Mouse (Mus musculus) forebrain, embryonic 10.5 days (tissue): ENCODE data around the gene Tcte3. TPM values are rescaled to one million over a fixed set of nuclear protein-coding genes. Genes with fewer than 3 reads are reported as not detected.
"Not testable (repeated sequence)": the region's sequence is repeated elsewhere in the genome, so short reads cannot be mapped to it uniquely, and the experiment has no call there.

Source experiments
- DNase-seq: peaks from one replicate; pipeline ENCODE4 v3.0.0-alpha.2; 2017; ENCODE audit warnings: low spot score; ENCODE audit errors: extremely low spot score
- H3K27ac ChIP-seq: fragments of 300-500 bp; sonication (generic); 2 replicates; pipeline ENCODE4 v1.5.1; 2016; ENCODE audit warnings: mild to moderate bottlenecking
- H3K27me3 ChIP-seq: fragments of 300-500 bp; sonication (generic); 2 replicates; pipeline ENCODE4 v1.6.1; 2016; ENCODE audit warnings: mild to moderate bottlenecking; ENCODE audit not compliant: poor library complexity, severe bottlenecking
- H3K36me3 ChIP-seq: fragments of 300-500 bp; sonication (generic); replicated peaks from 2 replicates; pipeline ENCODE4 v1.6.1; 2016; ENCODE audit warnings: mild to moderate bottlenecking, moderate library complexity
- H3K4me1 ChIP-seq: fragments of 300-500 bp; sonication (generic); 2 replicates; pipeline ENCODE4 v1.6.1; 2016
- H3K4me3 ChIP-seq: fragments of 300-500 bp; sonication (generic); 2 replicates; pipeline ENCODE4 v1.5.1; 2016; ENCODE audit warnings: mild to moderate bottlenecking, moderate library complexity
- H3K9me3 ChIP-seq: fragments of 300-500 bp; sonication (generic); 2 replicates; pipeline ENCODE4 v1.6.1; 2016; ENCODE audit warnings: mild to moderate bottlenecking, moderate library complexity
- WGBS: fragments of 180-500 bp; shearing (Covaris S2); methylation state at CpG from one replicate; pipeline ENCODE4 v1.1.7; 2016; 5-methylcytosine and 5-hydroxymethylcytosine counted together
- polyA plus RNA-seq: library from polyadenylated mRNA; unstranded; fragments of >200 nt; fragmentation: Nextera tagmentation; extraction: Ambion mirVana; gene quantifications from 2 replicates; pipeline ENCODE4 v1.2.1, GENCODE M21; 2016

The Tcte3 gene
- polyA plus RNA-seq = 0.86 and 1.0 TPM in 2 replicates

- not testable (repeated sequence) for DNase-seq, H3K27ac ChIP-seq, H3K27me3 ChIP-seq, H3K36me3 ChIP-seq, H3K9me3 ChIP-seq, H3K4me1 ChIP-seq
- peak within 1 kb of the TSS; percentile 34 for H3K4me3 ChIP-seq
- 0% methylated on average over 17 of the region's 56 CpGs for WGBS
These were observed at the start of gene Tcte3, which contains the start of the genes Ermard and Gm3448 for GRCm38 (mm10) chr17:15041175-15041729. Tcte3 (minus strand) TSS chr17:15041488. Ermard (plus strand) TSS chr17:15041208. Gm3448 (minus strand) TSS chr17:15041537.

- Histone ChIP-seq H3K4me1 (peaks cover 42% of the 10 kb centered on the region), H3K27ac (peak overlapping the region; percentile 40), H3K36me3 (no peaks in the 10 kb centered on the region), H3K9me3 (no peaks in the 10 kb centered on the region), H3K27me3 (no peaks in the 10 kb centered on the region), H3K4me3 (no peak overlapping the region)
- DNase-seq = no peak
- WGBS = 21% methylated on average over 8 of the region's 8 CpGs
These were observed 47.3 kb upstream of the Tcte3 start for GRCm38 (mm10) chr17:15088591-15089001.

- H3K4me1 ChIP-seq = peaks cover 42% of the 10 kb centered on the region
- no peaks in the 10 kb centered on the region for H3K36me3 ChIP-seq
- no peak overlapping the region for H3K4me3 ChIP-seq
- H3K27ac ChIP-seq = peak overlapping the region; percentile 40
- DNase-seq = no peak
- WGBS = 28% methylated on average over 2 of the region's 2 CpGs
- H3K27me3 ChIP-seq = no peaks in the 10 kb centered on the region
- no peaks in the 10 kb centered on the region for H3K9me3 ChIP-seq
These were observed 46.9 kb upstream of the Tcte3 start for GRCm38 (mm10) chr17:15088166-15088565.

- no peaks in the 10 kb centered on the region for H3K9me3 ChIP-seq
- H3K4me3 ChIP-seq = no peak overlapping the region
- H3K4me1 ChIP-seq = peaks cover 55% of the 10 kb centered on the region
- WGBS = 73% methylated on average over 2 of the region's 2 CpGs
- 0 out of 2 replicates have a peak overlapping the region, but pooled peaks have one; percentile 40 for H3K27ac ChIP-seq
- H3K27me3 ChIP-seq = no peaks in the 10 kb centered on the region
- no peak for DNase-seq
- no peaks in the 10 kb centered on the region for H3K36me3 ChIP-seq
These were observed 43.7 kb upstream of the Tcte3 start for GRCm38 (mm10) chr17:15085006-15085405.

DNA sequence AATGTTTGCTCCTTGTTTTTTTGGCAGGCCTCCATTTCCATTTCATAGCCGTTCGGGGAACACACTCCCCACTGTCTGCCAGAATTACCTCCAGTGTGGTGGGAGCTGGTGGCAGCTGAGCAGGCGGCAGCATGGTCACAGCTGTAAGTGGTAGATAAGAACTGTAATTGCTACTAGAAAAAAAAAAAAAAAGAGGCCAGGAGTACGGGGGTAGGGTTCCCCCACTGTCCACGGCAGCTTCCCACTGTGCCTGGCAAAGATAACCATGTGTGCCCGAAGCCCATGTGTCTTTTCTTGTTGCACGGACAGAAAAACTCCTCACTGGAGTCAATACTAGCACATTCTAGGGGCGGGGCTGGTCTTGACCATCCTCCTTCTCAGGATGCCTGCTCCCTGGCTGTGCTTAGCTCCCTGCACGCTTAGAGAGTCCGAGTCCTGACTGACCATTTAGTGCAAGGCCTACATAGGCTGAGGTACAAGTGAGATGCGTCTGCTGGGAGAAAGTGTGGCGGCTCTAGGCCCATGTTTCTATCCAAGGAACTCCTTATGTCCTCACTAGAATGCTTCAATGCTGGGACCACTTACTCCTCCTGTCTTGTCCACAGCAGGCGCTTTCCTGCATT, 43.0 kb upstream of the Tcte3 start:
- Histone ChIP-seq H3K27ac (0 out of 2 replicates have a peak overlapping the region, but pooled peaks have one; percentile 40), H3K27me3 (no peaks in the 10 kb centered on the region), H3K9me3 (no peaks in the 10 kb centered on the region), H3K4me3 (no peak overlapping the region), H3K4me1 (peaks cover 54% of the 10 kb centered on the region), H3K36me3 (no peaks in the 10 kb centered on the region)
- no peak for DNase-seq
- 84% methylated on average over 13 of the region's 13 CpGs for WGBS

DNA sequence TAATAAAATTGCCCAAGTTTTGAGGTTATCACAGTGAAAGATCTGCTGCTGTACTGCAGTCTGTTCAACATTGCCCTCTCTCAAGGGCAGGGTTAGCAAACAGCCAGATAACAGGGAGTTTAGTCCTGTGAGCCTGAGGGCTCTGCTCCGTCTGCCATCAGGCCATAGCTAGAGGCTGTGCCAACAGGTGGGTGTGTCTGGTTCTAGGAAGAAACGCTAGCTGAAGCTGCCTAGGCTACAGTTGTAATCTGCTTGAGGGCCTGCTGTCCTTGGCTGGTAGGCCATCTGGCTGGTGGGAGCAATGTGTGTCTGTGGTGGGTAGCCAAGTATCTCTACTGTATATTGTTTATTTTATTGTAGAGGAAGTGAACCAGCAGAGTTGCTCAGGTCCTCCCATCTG, 36.2 kb upstream of the Tcte3 start:
- H3K4me1 ChIP-seq = peaks cover 41% of the 10 kb centered on the region
- DNase-seq = no peak
- no peaks in the 10 kb centered on the region for H3K9me3 ChIP-seq
- no peak overlapping the region for H3K4me3 ChIP-seq
- H3K27me3 ChIP-seq = no peaks in the 10 kb centered on the region
- 0 out of 2 replicates have a peak overlapping the region, but pooled peaks have one; percentile 12 for H3K27ac ChIP-seq
- H3K36me3 ChIP-seq = no peaks in the 10 kb centered on the region; the same call in 1 of the 2 replicates
- WGBS = 75% methylated on average over 2 of the region's 2 CpGs

DNA sequence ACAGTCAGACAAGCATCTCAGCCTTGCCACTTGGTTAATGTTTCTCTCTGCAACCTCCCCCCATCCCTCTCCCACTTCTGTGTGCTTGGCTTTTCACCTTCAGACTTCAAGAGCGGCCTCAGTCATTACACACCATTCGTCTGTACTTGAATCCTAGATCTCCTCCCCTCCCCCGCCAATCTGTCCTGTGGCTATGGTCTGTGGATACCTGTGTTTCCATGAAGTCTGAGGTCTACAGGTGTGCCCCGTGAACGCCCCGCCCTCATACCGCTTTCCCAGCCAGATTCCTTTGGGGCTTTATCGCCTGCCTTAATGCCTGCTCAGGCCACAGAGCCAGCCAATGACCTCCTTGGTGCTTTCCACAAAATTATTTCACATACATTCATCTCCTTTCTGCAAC, 33.7 kb upstream of the Tcte3 start:
- H3K36me3 ChIP-seq = no peaks in the 10 kb centered on the region; the same call in 1 of the 2 replicates
- peaks cover 28% of the 10 kb centered on the region for H3K4me1 ChIP-seq
- peak overlapping the region; percentile 48; the same call in 1 of the 2 replicates for H3K27ac ChIP-seq
- H3K4me3 ChIP-seq = no peak overlapping the region
- H3K9me3 ChIP-seq = no peaks in the 10 kb centered on the region
- 82% methylated on average over 8 of the region's 8 CpGs for WGBS
- H3K27me3 ChIP-seq = no peaks in the 10 kb centered on the region
- no peak for DNase-seq

GRCm38 (mm10) chr17:15072211-15072610, 30.9 kb upstream of the Tcte3 start:
- no peak for DNase-seq
- H3K4me1 ChIP-seq = peaks cover 17% of the 10 kb centered on the region
- H3K9me3 ChIP-seq = no peaks in the 10 kb centered on the region
- no peak overlapping the region for H3K4me3 ChIP-seq
- H3K27ac ChIP-seq = no peak overlapping the region
- no peaks in the 10 kb centered on the region; the same call in 1 of the 2 replicates for H3K36me3 ChIP-seq
- no peaks in the 10 kb centered on the region for H3K27me3 ChIP-seq
- 91% methylated on average over 2 of the region's 2 CpGs for WGBS

DNA sequence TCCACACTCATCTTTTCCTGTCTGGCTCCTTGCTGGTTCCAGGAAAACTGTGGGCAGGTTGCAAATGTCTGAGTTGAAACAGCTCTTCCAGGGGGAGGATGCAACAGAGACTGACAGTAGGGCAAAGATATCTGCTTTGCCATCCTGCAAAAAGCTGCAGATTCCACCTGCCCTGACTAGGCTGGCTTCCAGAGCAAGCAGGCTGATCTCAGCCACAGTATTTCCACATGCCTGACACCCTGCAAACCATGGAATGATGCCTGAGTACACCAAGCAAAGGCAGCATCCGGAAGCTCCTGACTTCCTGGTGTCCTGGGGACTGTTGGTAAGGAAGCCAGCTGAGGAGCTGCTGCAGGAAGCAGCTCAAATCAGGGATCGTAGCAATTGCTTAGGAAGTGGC, 27.8 kb upstream of the Tcte3 start:
- Histone ChIP-seq H3K27ac (no peak overlapping the region), H3K27me3 (no peaks in the 10 kb centered on the region), H3K4me3 (no peak overlapping the region), H3K36me3 (no peaks in the 10 kb centered on the region; the same call in 1 of the 2 replicates), H3K4me1 (peaks cover 21% of the 10 kb centered on the region), H3K9me3 (no peaks in the 10 kb centered on the region)
- no peak for DNase-seq
- 78% methylated on average over 2 of the region's 2 CpGs for WGBS

DNA sequence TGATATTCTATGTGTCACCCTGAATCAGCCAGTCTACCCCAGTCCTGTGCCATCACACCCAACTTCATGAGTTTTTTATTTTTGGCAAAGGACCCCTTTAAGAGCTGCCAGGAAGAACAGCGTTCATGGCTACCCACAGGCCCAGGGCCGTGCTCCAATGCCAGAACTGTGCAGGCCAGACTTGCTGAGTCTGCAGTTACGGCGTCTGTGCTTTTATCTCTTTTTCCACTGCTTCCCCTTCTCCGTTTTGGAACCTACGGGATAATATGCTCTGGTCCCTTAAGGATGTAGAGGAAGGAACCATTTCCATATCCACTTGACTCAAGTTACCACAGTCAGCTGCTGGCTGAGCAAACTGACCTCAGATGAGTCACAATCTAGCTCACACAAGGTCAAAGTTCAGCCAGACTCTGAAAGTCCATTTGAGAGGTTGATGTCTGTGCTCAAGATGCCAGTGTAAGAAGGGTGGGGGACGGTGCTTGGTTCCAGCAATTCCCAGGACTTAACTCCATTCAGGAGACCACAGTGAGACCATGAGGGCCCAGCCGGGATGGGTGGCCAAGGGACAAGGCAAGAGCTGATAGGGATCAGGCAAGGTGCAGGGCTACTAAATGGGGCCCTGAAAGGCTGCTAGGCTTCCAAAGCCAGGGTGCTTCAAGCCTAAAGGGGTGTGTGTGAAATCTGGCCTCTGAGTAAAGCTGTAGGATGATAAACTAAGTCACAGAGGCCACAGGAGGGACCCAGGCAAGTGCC, 26.9 kb upstream of the Tcte3 start:
- WGBS = 79% methylated on average over 8 of the region's 8 CpGs
- no peak for DNase-seq
- H3K36me3 ChIP-seq = peaks cover 8% of the 10 kb centered on the region
- H3K4me1 ChIP-seq = peaks cover 16% of the 10 kb centered on the region
- H3K4me3 ChIP-seq = no peak overlapping the region
- no peaks in the 10 kb centered on the region for H3K27me3 ChIP-seq
- H3K27ac ChIP-seq = no peak overlapping the region
- H3K9me3 ChIP-seq = no peaks in the 10 kb centered on the region

DNA sequence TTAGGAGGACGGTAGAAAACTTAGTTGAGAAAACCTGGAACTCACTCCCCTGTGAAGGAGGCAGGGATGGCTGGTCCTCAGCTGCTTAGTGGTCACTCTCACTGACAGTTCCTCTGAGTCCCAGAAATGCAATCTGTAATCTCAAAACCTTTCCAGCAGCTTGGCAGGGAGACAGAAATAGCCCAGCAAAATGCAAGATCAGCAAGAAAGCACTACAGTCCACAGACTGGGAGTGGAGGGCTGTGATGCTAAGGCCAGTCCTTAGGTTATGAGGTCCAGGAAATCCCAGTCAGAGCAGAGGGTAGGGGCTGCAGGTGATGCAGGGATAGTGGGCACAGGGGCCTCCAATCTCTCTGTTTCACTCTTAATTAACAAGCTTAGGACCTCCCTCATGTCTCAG, 25.6 kb upstream of the Tcte3 start:
- H3K36me3 ChIP-seq = peaks cover 21% of the 10 kb centered on the region
- peaks cover 16% of the 10 kb centered on the region for H3K4me1 ChIP-seq
- no peak for DNase-seq
- no peak overlapping the region for H3K27ac ChIP-seq
- 71% methylated on average over 1 of the region's 1 CpGs for WGBS
- H3K27me3 ChIP-seq = no peaks in the 10 kb centered on the region
- no peak overlapping the region for H3K4me3 ChIP-seq
- no peaks in the 10 kb centered on the region for H3K9me3 ChIP-seq

GRCm38 (mm10) chr17:15066066-15066465, 24.8 kb upstream of the Tcte3 start:
- H3K4me3 ChIP-seq = peak overlapping the region; percentile 19; the same call in 1 of the 2 replicates
- peak; percentile 52 for DNase-seq
- peak overlapping the region; percentile 80 for H3K27ac ChIP-seq
- H3K27me3 ChIP-seq = no peaks in the 10 kb centered on the region
- H3K4me1 ChIP-seq = peaks cover 16% of the 10 kb centered on the region
- H3K36me3 ChIP-seq = peaks cover 29% of the 10 kb centered on the region
- no peaks in the 10 kb centered on the region for H3K9me3 ChIP-seq
- WGBS = 44% methylated on average over 6 of the region's 6 CpGs
